Mouse (Mus musculus) lung, adult 2 months (tissue): ENCODE measurements around the gene Aldh3a2.

Experiments used
- CTCF ChIP-seq: fragments of 200-500 bp; IDR thresholded peaks from 2 replicates; pipeline ENCODE4 v1.5.1; 2011; ENCODE audit warnings: mild to moderate bottlenecking, low read length, control low read depth; ENCODE audit not compliant: insufficient read depth
- POLR2A ChIP-seq: fragments of 200-500 bp; IDR thresholded peaks from 2 replicates; pipeline ENCODE4 v1.6.1; 2011; ENCODE audit warnings: low read depth, mild to moderate bottlenecking, control low read depth, low read length, borderline replicate concordance; ENCODE audit errors: extremely low read depth

- TF ChIP-seq POLR2A = no peak
- no peak for TF ChIP-seq CTCF
Measured at GRCm38 (mm10) chr11:61307795-61308194, 40.5 kb upstream of the Aldh3a2 start.
